Mouse (Mus musculus) midbrain, embryonic 16.5 days (tissue): ENCODE measurements around the gene Cntnap5a. TPM values are rescaled to one million over a fixed set of nuclear protein-coding genes. Genes with fewer than 3 reads are reported as not detected.

Experiments
- ATAC-seq: fragments of 200-750 bp; cut with Nextera tagmentation; 2 replicates; pipeline ENCODE4 v1.8.0; 2017; ENCODE audit warnings: moderate TSS enrichment
- H3K27ac ChIP-seq: fragments of 300-500 bp; sonication (generic); 2 replicates; pipeline ENCODE4 v1.5.1; 2014; ENCODE audit warnings: mild to moderate bottlenecking, low read length, mixed read lengths
- H3K27me3 ChIP-seq: fragments of 300-500 bp; sonication (generic); 2 replicates; pipeline ENCODE4 v1.6.1; 2014; ENCODE audit warnings: low read depth, low read length, mixed read lengths; ENCODE audit not compliant: control insufficient read depth, insufficient read depth
- H3K36me3 ChIP-seq: fragments of 300-500 bp; sonication (generic); 2 replicates; pipeline ENCODE4 v1.6.1; 2014; ENCODE audit warnings: mild to moderate bottlenecking, low read length, moderate library complexity, mixed read lengths; ENCODE audit not compliant: control insufficient read depth, insufficient read depth
- H3K4me1 ChIP-seq: fragments of 300-500 bp; sonication (generic); 2 replicates; pipeline ENCODE4 v1.6.1; 2014; ENCODE audit warnings: mild to moderate bottlenecking, low read length, mixed read lengths; ENCODE audit not compliant: control insufficient read depth, insufficient read depth
- H3K4me2 ChIP-seq: fragments of 300-500 bp; sonication (generic); 2 replicates; pipeline ENCODE4 v1.6.1; 2014; ENCODE audit warnings: mild to moderate bottlenecking, low read length, mixed read lengths
- H3K4me3 ChIP-seq: fragments of 300-500 bp; sonication (generic); 2 replicates; pipeline ENCODE4 v1.5.1; 2014; ENCODE audit warnings: low read depth, mild to moderate bottlenecking, low read length, moderate library complexity, mixed read lengths
- H3K9ac ChIP-seq: fragments of 300-500 bp; sonication (generic); 2 replicates; pipeline ENCODE4 v1.6.1; 2014; ENCODE audit warnings: low read depth, low read length, mixed read lengths
- H3K9me3 ChIP-seq: fragments of 300-500 bp; sonication (generic); replicated peaks from 2 replicates; pipeline ENCODE4 v1.6.1; 2014; ENCODE audit warnings: mild to moderate bottlenecking, low read length, mixed read lengths; ENCODE audit not compliant: control insufficient read depth, poor library complexity, severe bottlenecking
- WGBS: fragments of 180-500 bp; shearing (Covaris S2); extraction: QIAGEN DNeasy Blood & Tissue Kit; methylation state at CpG from one replicate; pipeline ENCODE4 v1.1.7; 2014; 5-methylcytosine and 5-hydroxymethylcytosine counted together
- polyA plus RNA-seq: library from polyadenylated mRNA; unstranded; fragments of >200 nt; fragmentation: Nextera tagmentation; extraction: Ambion mirVana; gene quantifications from 2 replicates; pipeline ENCODE4 v1.2.1, GENCODE M21; 2015

Gene Cntnap5a
- polyA plus RNA-seq: 2.5 and 2.7 TPM in 2 replicates

- H3K4me1 ChIP-seq: no peaks in the 10 kb centered on the region; the same call in 1 of the 2 replicates
- WGBS: 8% methylated on average over 26 of the region's 26 CpGs
- peak within 1 kb of the TSS; percentile 63 for H3K4me2 ChIP-seq
- H3K9ac ChIP-seq: peak within 1 kb of the TSS; percentile 62
- peak; percentile 86 for ATAC-seq
- H3K27me3 ChIP-seq: no peaks in the 10 kb centered on the region
- H3K27ac ChIP-seq: peak within 1 kb of the TSS; percentile 76
- peak within 1 kb of the TSS; percentile 50 for H3K4me3 ChIP-seq
- no peaks in the 10 kb centered on the region for H3K9me3 ChIP-seq
- H3K36me3 ChIP-seq: no peaks in the 10 kb centered on the region
Measured at GRCm38 (mm10) chr1:115684518-115685368, at the start of gene Cntnap5a. TSS of gene Cntnap5a (plus strand) at chr1:115684756.

DNA sequence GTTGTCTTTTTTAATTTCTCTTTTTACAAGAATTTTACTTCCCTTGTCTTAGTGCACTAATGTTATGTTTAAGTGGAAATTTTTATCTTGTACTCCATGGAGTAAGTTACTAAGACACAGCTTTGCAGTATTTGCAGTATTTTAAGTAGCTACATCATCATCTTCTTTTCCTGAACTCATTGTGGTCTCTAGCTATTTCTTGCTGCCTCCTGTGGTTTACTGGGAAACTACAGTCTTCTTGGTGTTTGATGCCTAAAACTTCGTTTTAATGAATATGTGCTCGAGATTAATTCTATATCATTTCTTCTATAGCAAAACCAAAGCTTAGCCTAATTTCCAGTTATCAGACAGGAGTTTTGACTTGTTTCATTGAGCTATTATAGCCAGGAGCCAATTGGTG, 37.6 kb upstream of the Cntnap5a start:
- Histone ChIP-seq H3K4me2 (no peak overlapping the region), H3K9me3 (no peaks in the 10 kb centered on the region), H3K27ac (no peak overlapping the region), H3K4me1 (no peaks in the 10 kb centered on the region), H3K27me3 (no peaks in the 10 kb centered on the region), H3K4me3 (no peak overlapping the region), H3K9ac (no peak overlapping the region), H3K36me3 (no peaks in the 10 kb centered on the region)
- 86% methylated on average over 2 of the region's 2 CpGs for WGBS
- no peak for ATAC-seq

DNA sequence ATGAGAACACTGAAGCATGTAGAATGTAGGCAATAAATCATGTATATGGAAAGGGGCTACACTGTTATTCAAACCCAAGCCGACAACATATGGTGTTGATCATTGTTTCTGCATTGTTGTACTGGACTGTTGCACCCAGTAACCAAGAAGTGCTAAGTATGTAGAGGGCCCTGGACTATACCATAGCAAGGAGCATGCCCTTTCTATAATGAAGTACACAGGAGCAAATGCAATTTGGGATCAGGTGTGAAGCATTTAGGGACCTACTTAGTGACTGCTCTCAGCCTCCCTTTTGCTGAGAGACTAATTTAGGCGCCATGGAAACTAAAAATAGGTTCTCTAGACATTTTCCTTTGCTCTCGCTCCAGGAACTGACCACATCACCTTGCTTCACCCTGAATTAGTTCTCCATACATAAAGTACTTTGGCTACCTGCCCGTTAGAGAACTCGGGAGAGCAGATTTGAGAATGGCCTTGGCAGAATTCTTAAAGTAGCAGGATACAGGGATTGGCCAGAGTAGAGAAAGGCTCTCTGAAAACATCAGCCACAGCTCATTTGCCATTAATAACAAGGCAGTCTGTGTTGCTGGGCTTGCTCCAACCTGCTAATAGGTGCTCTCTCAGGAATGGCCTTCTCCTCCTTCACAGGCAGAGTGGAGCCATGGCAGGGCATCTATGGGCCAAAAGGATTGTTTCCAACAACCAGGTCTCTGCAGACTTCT, 26.1 kb upstream of the Cntnap5a start:
- Histone ChIP-seq H3K27me3 (no peaks in the 10 kb centered on the region), H3K27ac (no peak overlapping the region), H3K4me2 (no peak overlapping the region), H3K4me1 (no peaks in the 10 kb centered on the region), H3K36me3 (no peaks in the 10 kb centered on the region), H3K4me3 (no peak overlapping the region), H3K9me3 (no peaks in the 10 kb centered on the region), H3K9ac (no peak overlapping the region)
- WGBS: 75% methylated on average over 5 of the region's 5 CpGs
- ATAC-seq: no peak

DNA sequence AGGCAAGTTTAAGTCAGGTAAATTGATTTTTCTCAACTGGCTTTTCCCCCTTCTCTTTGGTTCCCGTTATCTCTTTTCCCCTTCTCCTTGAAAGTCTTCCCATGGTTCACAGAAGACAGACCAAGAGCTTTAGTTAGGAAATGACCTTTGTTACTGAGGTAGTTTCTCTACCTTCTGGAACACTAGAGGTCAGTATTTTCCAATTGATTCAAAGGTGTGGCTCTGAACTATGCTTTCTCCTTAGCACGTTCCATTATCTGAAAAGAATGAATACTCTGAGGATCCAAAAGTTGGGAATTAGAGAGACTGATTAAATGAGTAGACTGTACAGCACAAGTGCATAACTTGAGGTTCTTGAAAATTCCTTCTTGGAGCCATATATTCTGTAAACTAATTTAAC, 1.9 kb downstream of the Cntnap5a start:
- Histone ChIP-seq H3K27ac (no peak overlapping the region), H3K9me3 (no peaks in the 10 kb centered on the region), H3K4me3 (peak overlapping the region; percentile 35), H3K36me3 (no peaks in the 10 kb centered on the region), H3K9ac (no peak overlapping the region), H3K27me3 (no peaks in the 10 kb centered on the region), H3K4me1 (no peaks in the 10 kb centered on the region; the same call in 1 of the 2 replicates), H3K4me2 (peak overlapping the region; percentile 45)
- ATAC-seq: peak; percentile 67
- WGBS: 19% methylated on average over 2 of the region's 2 CpGs

- Histone ChIP-seq H3K9ac (no peak overlapping the region), H3K27me3 (no peaks in the 10 kb centered on the region), H3K36me3 (no peaks in the 10 kb centered on the region), H3K9me3 (no peaks in the 10 kb centered on the region), H3K4me2 (no peak overlapping the region), H3K4me3 (no peak overlapping the region), H3K27ac (no peak overlapping the region), H3K4me1 (no peaks in the 10 kb centered on the region)
- WGBS: 71% methylated on average over 2 of the region's 2 CpGs
- ATAC-seq: no peak
Measured at GRCm38 (mm10) chr1:115699798-115700197, 15.2 kb downstream of the Cntnap5a start.

- H3K9me3 ChIP-seq: no peaks in the 10 kb centered on the region
- no peak for ATAC-seq
- H3K4me2 ChIP-seq: no peak overlapping the region
- WGBS: 90% methylated on average over 5 of the region's 5 CpGs
- no peak overlapping the region for H3K4me3 ChIP-seq
- H3K36me3 ChIP-seq: no peaks in the 10 kb centered on the region
- H3K4me1 ChIP-seq: no peaks in the 10 kb centered on the region
- H3K27ac ChIP-seq: no peak overlapping the region
- H3K9ac ChIP-seq: no peak overlapping the region
- H3K27me3 ChIP-seq: no peaks in the 10 kb centered on the region
Measured at GRCm38 (mm10) chr1:115742556-115742955, 58.0 kb downstream of the Cntnap5a start.

- no peaks in the 10 kb centered on the region for H3K9me3 ChIP-seq
- H3K27ac ChIP-seq: no peak overlapping the region
- H3K9ac ChIP-seq: no peak overlapping the region
- H3K27me3 ChIP-seq: no peaks in the 10 kb centered on the region
- H3K4me3 ChIP-seq: no peak overlapping the region
- no peaks in the 10 kb centered on the region for H3K36me3 ChIP-seq
- no peak for ATAC-seq
- no peaks in the 10 kb centered on the region for H3K4me1 ChIP-seq
- no peak overlapping the region for H3K4me2 ChIP-seq
Measured at GRCm38 (mm10) chr1:115745569-115745968, 61.0 kb downstream of the Cntnap5a start.

DNA sequence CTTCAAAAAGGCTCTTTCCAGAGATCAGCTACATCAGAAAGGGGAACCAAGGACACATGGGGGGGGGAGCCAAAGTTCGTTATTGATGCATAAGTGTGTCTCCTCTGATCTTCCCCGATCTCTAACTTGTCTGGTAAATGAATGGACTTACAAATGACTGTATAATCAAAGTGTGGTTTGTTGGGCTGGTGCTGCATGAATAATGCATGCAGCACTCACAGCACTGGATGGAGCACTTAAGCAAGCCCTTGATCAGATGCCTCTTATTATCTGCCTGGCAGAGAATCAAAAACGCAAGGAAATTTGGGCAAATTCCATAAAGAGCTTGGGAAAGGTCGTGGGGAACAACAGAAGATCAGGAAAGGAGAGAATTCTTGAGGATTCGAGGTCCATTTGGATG, 100.2 kb downstream of the Cntnap5a start:
- Histone ChIP-seq H3K4me1 (peaks cover 5% of the 10 kb centered on the region; the same call in 1 of the 2 replicates), H3K27me3 (no peaks in the 10 kb centered on the region), H3K27ac (no peak overlapping the region), H3K9ac (no peak overlapping the region), H3K4me2 (no peak overlapping the region), H3K9me3 (no peaks in the 10 kb centered on the region), H3K36me3 (no peaks in the 10 kb centered on the region), H3K4me3 (no peak overlapping the region)
- 17% methylated on average over 5 of the region's 5 CpGs for WGBS
- ATAC-seq: peak; percentile 90

- no peak overlapping the region for H3K27ac ChIP-seq
- H3K4me1 ChIP-seq: no peaks in the 10 kb centered on the region
- H3K4me2 ChIP-seq: no peak overlapping the region
- H3K27me3 ChIP-seq: no peaks in the 10 kb centered on the region
- no peak overlapping the region for H3K4me3 ChIP-seq
- no peaks in the 10 kb centered on the region for H3K36me3 ChIP-seq
- no peak overlapping the region for H3K9ac ChIP-seq
- no peaks in the 10 kb centered on the region for H3K9me3 ChIP-seq
- ATAC-seq: no peak
- 93% methylated on average over 4 of the region's 4 CpGs for WGBS
Measured at GRCm38 (mm10) chr1:115842591-115842990, 158.0 kb downstream of the Cntnap5a start.
